Mouse (Mus musculus) CH12.LX (cell line): Measurements from ENCODE around the gene Sele. TPM values are rescaled to one million over a fixed set of nuclear protein-coding genes. Genes with fewer than 3 reads are reported as not detected.
"Not testable (repeated sequence)": the region's sequence is repeated elsewhere in the genome, so short reads cannot be mapped to it uniquely, and the experiment has no call there.

Source experiments
- DNase-seq: peaks from one replicate; pipeline ENCODE4 v3.0.0-alpha.2; 2013; ENCODE audit errors: extremely low read depth
- H3K27ac ChIP-seq: 2 replicates; pipeline ENCODE4 v1.5.1; 2012; ENCODE audit warnings: low read depth, mild to moderate bottlenecking, control low read depth, moderate library complexity; ENCODE audit not compliant: insufficient read depth
- H3K27me3 ChIP-seq: replicated peaks from 2 replicates; pipeline ENCODE3; 2012; ENCODE audit warnings: inconsistent platforms
- H3K36me3 ChIP-seq, 2 experiments: replicated peaks in 1 of 2; 2 replicates each; pipeline versions ENCODE3 to v1.6.1; 2012; ENCODE audit warnings: inconsistent platforms in 1 of 2, low read length in 1 of 2, mild to moderate bottlenecking in 1 of 2, mixed read lengths in 1 of 2, moderate library complexity in 1 of 2; ENCODE audit not compliant: control insufficient read depth in 1 of 2, insufficient read depth in 1 of 2
- H3K4me1 ChIP-seq, 2 experiments: 2 replicates each; pipeline ENCODE4 v1.6.1; 2012; ENCODE audit warnings: inconsistent platforms in 1 of 2, moderate library complexity in 1 of 2; ENCODE audit not compliant: insufficient read depth in 2 of 2, control insufficient read depth in 1 of 2
- H3K4me2 ChIP-seq: 2 replicates; pipeline ENCODE4 v1.6.1; 2012; ENCODE audit warnings: low read depth, mild to moderate bottlenecking, control low read depth; ENCODE audit not compliant: poor library complexity, insufficient read depth, severe bottlenecking
- H3K4me3 ChIP-seq, 3 experiments: fragments of 150-350 bp in 1 of 3; sonication (generic) in 1 of 3; replicated peaks in 1 of 3; 2 replicates each; pipeline versions ENCODE3 to v1.5.1; 2011 to 2012; ENCODE audit warnings: low read depth in 2 of 3, low read length in 2 of 3, mild to moderate bottlenecking in 2 of 3, moderate library complexity in 2 of 3, control low read depth in 1 of 3, improper control_type of control experiment in 1 of 3, inconsistent platforms in 1 of 3, mixed read lengths in 1 of 3; ENCODE audit not compliant: poor library complexity in 1 of 3
- H3K79me2 ChIP-seq: replicated peaks from 2 replicates; pipeline ENCODE4 v1.6.1; 2012; ENCODE audit warnings: mild to moderate bottlenecking, moderate library complexity; ENCODE audit not compliant: control insufficient read depth, poor library complexity, insufficient read depth, severe bottlenecking; ENCODE audit errors: extremely low read depth
- H3K9ac ChIP-seq: 2 replicates; pipeline ENCODE4 v1.6.1; 2012; ENCODE audit warnings: low read depth, mild to moderate bottlenecking, control low read depth, moderate library complexity; ENCODE audit not compliant: insufficient read depth
- H3K9me3 ChIP-seq: replicated peaks from 2 replicates; pipeline ENCODE3; 2012; ENCODE audit warnings: low read length, inconsistent platforms, mixed read lengths
- CTCF ChIP-seq, 2 experiments: IDR thresholded peaks in 1 of 2; conservative IDR thresholded peaks in 1 of 2; 2 replicates each; pipeline ENCODE4 v1.5.1; 2011 to 2012; ENCODE audit warnings: low read depth in 2 of 2, low read length in 2 of 2, improper control_type of control experiment in 1 of 2, inconsistent platforms in 1 of 2, mild to moderate bottlenecking in 1 of 2, moderate library complexity in 1 of 2
- ELF1 ChIP-seq: IDR thresholded peaks from 2 replicates; pipeline ENCODE4 v1.6.1; 2014; ENCODE audit warnings: low read depth, mild to moderate bottlenecking, inconsistent platforms, low read length, improper control_type of control experiment
- IRF4 ChIP-seq: IDR thresholded peaks from 2 replicates; pipeline ENCODE4 v1.6.1; 2014; ENCODE audit warnings: low read depth, mild to moderate bottlenecking, inconsistent platforms, low read length, improper control_type of control experiment
- MEF2A ChIP-seq: IDR thresholded peaks from 2 replicates; pipeline ENCODE4 v1.6.1; 2014; ENCODE audit warnings: low read depth, mild to moderate bottlenecking, inconsistent platforms, low read length, improper control_type of control experiment, borderline replicate concordance
- PAX5 ChIP-seq: IDR thresholded peaks from 2 replicates; pipeline ENCODE4 v1.6.1; 2012; ENCODE audit warnings: low read length, inconsistent platforms, mixed read lengths
- POLR2A ChIP-seq: IDR thresholded peaks from 2 replicates; pipeline ENCODE4 v1.6.1; 2011; ENCODE audit warnings: low read depth, mild to moderate bottlenecking, improper control_type of control experiment, low read length
- RCOR1 ChIP-seq: conservative IDR thresholded peaks from 2 replicates; pipeline ENCODE4 v1.6.1; 2012; ENCODE audit warnings: low read depth, mild to moderate bottlenecking, inconsistent platforms, low read length, improper control_type of control experiment
- SMC3 ChIP-seq: IDR thresholded peaks from 2 replicates; pipeline ENCODE4 v1.6.1; 2011; ENCODE audit warnings: low read depth, low read length, improper control_type of control experiment
- TBP ChIP-seq: conservative IDR thresholded peaks from 2 replicates; pipeline ENCODE4 v1.6.1; 2011; ENCODE audit warnings: low read depth, low read length, improper control_type of control experiment
- ZC3H11A ChIP-seq: IDR thresholded peaks from 2 replicates; pipeline ENCODE4 v1.6.1; 2012; ENCODE audit warnings: low read depth, mild to moderate bottlenecking, inconsistent platforms, low read length, improper control_type of control experiment
- dilution Hi-C: fragments of 300-500 bp; cut with MboI; formaldehyde crosslinking; loops from 2 replicates; pipeline ENCODE4 v1.14.3; 2020; ENCODE audit warnings: low sequenced_read_pairs; ENCODE audit not compliant: extremely low pct_unique_long_range_greater_than_20kb, extremely low pct_ligation_motif_present
- in situ Hi-C: fragments of 300-500 bp; cut with MboI; formaldehyde crosslinking; loops from 3 replicates; pipeline ENCODE4 v1.14.3; 2019; ENCODE audit warnings: low sequenced_read_pairs, low pct_ligation_motif_present, low pct_unique_long_range_greater_than_20kb, mixed read lengths
- polyA plus RNA-seq: library from polyadenylated mRNA; unstranded; fragments of >175 nt; gene quantifications from 2 replicates; pipeline ENCODE4 v1.2.1, GENCODE M21; 2012; ENCODE audit warnings: low read depth; ENCODE audit not compliant: insufficient read length
- total RNA-seq, 2 experiments: library from RNA; depleted of rRNA; stranded (reverse); fragments of 300-350 nt in 1 of 2; fragments of >200 nt in 1 of 2; gene quantifications; 2 replicates each; pipeline ENCODE4 v1.2.3; 2012 to 2014

Sele gene
- total and polyA plus RNA-seq, 3 experiments = not detected

- H3K27ac ChIP-seq = no peak overlapping the region
Measured at GRCm38 (mm10) chr1:164019789-164020188, 28.2 kb upstream of the Sele start.

DNA sequence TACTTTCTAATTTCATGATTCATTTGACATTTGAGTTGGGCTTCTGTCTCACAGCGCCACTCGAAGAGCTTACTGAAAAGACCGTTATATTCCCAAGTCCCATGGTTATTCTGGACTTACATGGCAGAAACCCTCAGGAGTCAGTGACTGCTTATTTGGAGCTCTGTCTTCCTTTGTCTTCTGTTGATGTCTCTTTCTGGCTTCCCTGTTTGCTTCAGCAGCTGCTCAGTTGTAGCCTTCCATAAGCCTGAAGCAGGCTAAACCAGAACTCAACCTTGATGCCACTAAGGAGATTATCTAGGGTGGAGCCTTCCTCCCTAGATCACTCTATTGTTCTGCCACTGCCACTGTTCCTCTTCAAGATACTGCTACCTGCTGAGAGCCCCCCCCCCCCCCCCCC is 27.3 kb upstream of the Sele start:
- in situ Hi-C loops, H3K9me3 ChIP-seq, DNase-seq, dilution Hi-C loops, H3K36me3 ChIP-seq, H3K27me3 ChIP-seq, H3K4me3 ChIP-seq, H3K79me2 ChIP-seq, H3K4me1 ChIP-seq, H3K27ac ChIP-seq, H3K9ac ChIP-seq, H3K4me2 ChIP-seq: not testable (repeated sequence)

More at GRCm38 (mm10) chr1:164019789-164020188, 28.2 kb upstream of the Sele start:
- Histone ChIP-seq H3K9ac (no peak overlapping the region), H3K4me2 (no peak overlapping the region), H3K36me3 (no peaks in the 10 kb centered on the region), H3K9me3 (no peaks in the 10 kb centered on the region), H3K79me2 (no peaks in the 10 kb centered on the region), H3K4me3 (no peak overlapping the region), H3K27me3 (no peaks in the 10 kb centered on the region), H3K4me1 (no peaks in the 10 kb centered on the region)
- dilution Hi-C loops = no loop called here
- DNase-seq = no peak
- TF ChIP-seq POLR2A (no peak), TBP (no peak), PAX5 (no peak), ZC3H11A (no peak), MEF2A (no peak), SMC3 (no peak)
- in situ Hi-C loops = no loop called here

GRCm38 (mm10) chr1:164022106-164022505 is 25.9 kb upstream of the Sele start:
- H3K36me3 ChIP-seq, H3K9ac ChIP-seq, H3K4me1 ChIP-seq, H3K79me2 ChIP-seq, DNase-seq, H3K9me3 ChIP-seq, H3K27me3 ChIP-seq, H3K27ac ChIP-seq, in situ Hi-C loops, H3K4me2 ChIP-seq, dilution Hi-C loops, H3K4me3 ChIP-seq: not testable (repeated sequence)
- TF ChIP-seq CTCF (conservative IDR thresholded peaks at IDR 0.05 in 1 of 2, IDR thresholded peaks at IDR 0.05 in 1 of 2; ENCODE audit: low read depth in 2 of 2, low read length in 2 of 2) = peak in 1 of 2 experiments; percentile 35; a peak in 2 of 4 replicates

DNA sequence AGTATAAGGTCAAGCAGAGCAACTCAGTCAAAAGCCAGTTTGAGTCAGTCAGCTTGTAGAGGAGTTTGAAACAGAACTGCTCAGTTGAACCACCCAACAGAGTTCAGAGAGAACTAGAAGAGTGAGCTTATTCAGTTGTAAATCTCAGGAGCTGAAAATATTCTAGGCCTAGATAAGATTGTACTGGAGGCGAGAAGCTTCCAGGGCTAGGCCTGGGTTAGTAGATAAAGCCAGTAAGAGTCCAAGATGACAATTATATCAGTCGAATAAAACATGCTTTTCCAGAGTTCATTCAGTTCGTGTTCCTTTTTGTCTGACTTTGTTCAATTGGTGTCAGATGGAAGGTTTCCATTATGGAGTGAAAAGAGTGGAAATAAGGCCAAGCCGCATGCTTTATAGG is 22.3 kb upstream of the Sele start:
- no peak for DNase-seq
- TF ChIP-seq SMC3 (no peak), RCOR1 (no peak), IRF4 (no peak), ELF1 (no peak)
- Histone ChIP-seq H3K27ac (no peak overlapping the region), H3K4me2 (no peak overlapping the region), H3K4me1 (peaks cover under 1 to 2% of the 10 kb centered on the region in 2 experiments; a peak in 3 of 4 replicates), H3K79me2 (no peaks in the 10 kb centered on the region), H3K36me3 (no peaks in the 10 kb centered on the region), H3K9ac (no peak overlapping the region), H3K27me3 (no peaks in the 10 kb centered on the region), H3K4me3 (no peak overlapping the region), H3K9me3 (peaks cover 2% of the 10 kb centered on the region)
- in situ Hi-C loops (no loop called here), dilution Hi-C loops (no loop called here)
